Mouse (Mus musculus) kidney, embryonic 14.5 days (tissue): ENCODE data around the gene Omt2b. TPM values are rescaled to one million over a fixed set of nuclear protein-coding genes. Genes with fewer than 3 reads are reported as not detected.
"Not testable (repeated sequence)": the region's sequence is repeated elsewhere in the genome, so short reads cannot be mapped to it uniquely, and the experiment has no call there.

Source experiments
- ATAC-seq: fragments of 200-750 bp; cut with Nextera tagmentation; 2 replicates; pipeline ENCODE4 v1.8.0; 2017; ENCODE audit warnings: moderate number of reproducible peaks, mild to moderate bottlenecking, moderate TSS enrichment, moderate library complexity; ENCODE audit not compliant: low FRiP score, low TSS enrichment
- H3K27ac ChIP-seq: fragments of 300-500 bp; sonication (generic); 2 replicates; pipeline ENCODE4 v1.5.1; 2014; ENCODE audit warnings: low read depth, mild to moderate bottlenecking, low read length, moderate library complexity, mixed read lengths
- H3K27me3 ChIP-seq: fragments of 300-500 bp; sonication (generic); 2 replicates; pipeline ENCODE4 v1.6.1; 2014; ENCODE audit warnings: mild to moderate bottlenecking, low read length; ENCODE audit not compliant: control insufficient read depth, insufficient read depth
- H3K36me3 ChIP-seq: fragments of 300-500 bp; sonication (generic); 2 replicates; pipeline ENCODE4 v1.6.1; 2014; ENCODE audit warnings: low read length, mixed read lengths; ENCODE audit not compliant: control insufficient read depth, insufficient read depth
- H3K4me1 ChIP-seq: fragments of 300-500 bp; sonication (generic); 2 replicates; pipeline ENCODE4 v1.6.1; 2014; ENCODE audit warnings: low read length, mixed read lengths; ENCODE audit not compliant: control insufficient read depth, insufficient read depth
- H3K4me2 ChIP-seq: fragments of 300-500 bp; sonication (generic); replicated peaks from 2 replicates; pipeline ENCODE4 v1.6.1; 2014; ENCODE audit warnings: low read depth, mild to moderate bottlenecking, low read length
- H3K4me3 ChIP-seq: fragments of 300-500 bp; sonication (generic); 2 replicates; pipeline ENCODE4 v1.5.1; 2014; ENCODE audit warnings: mild to moderate bottlenecking, low read length
- H3K9ac ChIP-seq: fragments of 300-500 bp; sonication (generic); 2 replicates; pipeline ENCODE4 v1.6.1; 2014; ENCODE audit warnings: low read depth, mild to moderate bottlenecking, low read length, moderate library complexity
- H3K9me3 ChIP-seq: fragments of 300-500 bp; sonication (generic); 2 replicates; pipeline ENCODE4 v1.6.1; 2016; ENCODE audit warnings: low read length; ENCODE audit not compliant: control insufficient read depth
- WGBS: fragments of 180-500 bp; shearing (Covaris S2); extraction: QIAGEN DNeasy Blood & Tissue Kit; methylation state at CpG from one replicate; pipeline ENCODE4 v1.1.7; 2014; 5-methylcytosine and 5-hydroxymethylcytosine counted together
- polyA plus RNA-seq: library from polyadenylated mRNA; unstranded; fragments of >200 nt; fragmentation: Nextera tagmentation; extraction: Ambion mirVana; gene quantifications from 2 replicates; pipeline ENCODE4 v1.2.1, GENCODE M21; 2014

The Omt2b gene
- polyA plus RNA-seq, 1 experiment from 2014 or later = not detected

GRCm38 (mm10) chr9:78299143-78299542, 28.2 kb upstream of the Omt2b start:
- H3K4me3 ChIP-seq, H3K36me3 ChIP-seq, ATAC-seq, H3K27me3 ChIP-seq, H3K4me2 ChIP-seq, H3K27ac ChIP-seq, H3K4me1 ChIP-seq, H3K9ac ChIP-seq, H3K9me3 ChIP-seq: not testable (repeated sequence)
- 80% methylated on average over 1 of the region's 1 CpGs for WGBS

DNA sequence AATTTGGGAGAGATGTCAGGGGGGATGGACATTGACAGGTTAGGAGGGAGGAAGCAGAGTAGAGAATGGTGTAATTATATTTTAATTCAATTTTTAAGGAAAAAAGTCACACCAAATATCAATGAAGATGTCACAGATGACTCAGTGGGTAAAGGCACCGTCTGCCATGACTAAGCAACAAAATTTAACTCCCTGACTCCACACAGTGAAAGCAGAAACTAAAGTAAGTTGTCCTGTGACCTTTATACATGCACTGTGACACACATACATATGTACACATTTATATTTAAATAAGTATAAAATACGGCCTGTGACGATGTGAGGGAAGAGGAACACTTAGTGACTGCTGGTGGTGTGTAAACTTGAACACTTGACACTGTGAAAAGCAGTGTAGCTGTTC, 19.3 kb upstream of the Omt2b start:
- WGBS = 87% methylated on average over 3 of the region's 3 CpGs
- not testable (repeated sequence) for H3K9ac ChIP-seq, H3K36me3 ChIP-seq, H3K9me3 ChIP-seq, H3K27me3 ChIP-seq, H3K4me2 ChIP-seq, H3K27ac ChIP-seq, H3K4me3 ChIP-seq, ATAC-seq, H3K4me1 ChIP-seq

- H3K27ac ChIP-seq = no peak within 1 kb of the TSS
- no peaks in the 10 kb centered on the region for H3K9me3 ChIP-seq
- no peaks in the 10 kb centered on the region for H3K4me1 ChIP-seq
- no peak within 1 kb of the TSS for H3K9ac ChIP-seq
- no peak for ATAC-seq
- H3K36me3 ChIP-seq = no peaks in the 10 kb centered on the region
- H3K4me2 ChIP-seq = no peak within 1 kb of the TSS
- no peaks in the 10 kb centered on the region for H3K27me3 ChIP-seq
- H3K4me3 ChIP-seq = no peak within 1 kb of the TSS
- WGBS = 87% methylated on average over 2 of the region's 2 CpGs
Observed at GRCm38 (mm10) chr9:78314696-78315095, 12.7 kb upstream of the Omt2b start, which contains the start of gene Omt2a. Gene Omt2a (minus strand): TSS chr9:78314796.

GRCm38 (mm10) chr9:78319499-78319898, 7.9 kb upstream of the Omt2b start:
- WGBS = 33% methylated on average over 1 of the region's 1 CpGs
- H3K36me3 ChIP-seq = no peaks in the 10 kb centered on the region
- ATAC-seq = no peak
- no peak overlapping the region for H3K4me3 ChIP-seq
- no peak overlapping the region for H3K27ac ChIP-seq
- no peaks in the 10 kb centered on the region for H3K27me3 ChIP-seq
- H3K9me3 ChIP-seq = no peaks in the 10 kb centered on the region
- H3K4me2 ChIP-seq = no peak overlapping the region
- no peaks in the 10 kb centered on the region for H3K4me1 ChIP-seq
- no peak overlapping the region for H3K9ac ChIP-seq

DNA sequence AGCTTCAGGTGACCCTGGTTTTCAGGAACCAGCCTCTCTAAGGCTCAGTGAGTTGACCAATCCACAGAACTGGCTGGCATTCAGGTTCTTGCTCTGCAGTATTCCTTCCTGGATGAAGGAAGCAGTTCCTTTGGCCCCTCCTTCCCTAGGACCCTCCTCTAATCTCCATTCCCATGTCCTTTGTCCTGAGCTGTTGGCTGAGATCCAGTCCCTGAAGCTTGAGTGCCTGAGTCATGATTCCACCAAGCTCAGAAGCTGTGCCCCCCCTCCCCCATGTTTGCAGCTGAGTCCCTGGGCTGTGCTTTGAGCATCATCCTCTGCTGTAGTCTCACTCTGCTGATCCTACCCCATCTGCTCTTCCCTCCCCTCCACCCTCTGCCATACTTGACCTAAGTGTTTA, 9.7 kb downstream of the Omt2b start:
- not testable (repeated sequence) for H3K27me3 ChIP-seq, H3K4me3 ChIP-seq, H3K4me2 ChIP-seq, H3K9me3 ChIP-seq, H3K27ac ChIP-seq, H3K36me3 ChIP-seq, H3K9ac ChIP-seq, H3K4me1 ChIP-seq, ATAC-seq

DNA sequence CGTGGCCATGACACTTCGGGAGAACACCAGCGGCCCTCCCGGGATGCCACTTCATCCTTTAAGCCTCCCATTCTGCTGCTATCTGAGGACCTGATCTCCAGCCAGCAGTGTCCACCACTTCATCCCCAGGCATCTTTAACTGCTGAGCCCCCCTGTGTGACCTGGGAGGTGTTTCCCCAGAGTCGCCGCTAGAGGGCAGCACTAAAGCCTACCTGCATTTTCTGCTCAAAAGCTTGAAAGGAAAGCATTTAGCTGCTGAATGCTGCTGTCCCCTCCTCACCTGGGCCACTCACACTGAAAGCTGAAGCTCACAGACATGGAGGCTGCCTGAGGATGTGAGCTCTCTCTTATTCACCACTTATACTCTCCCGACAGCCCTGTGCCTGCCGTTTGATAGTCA, 12.9 kb downstream of the Omt2b start:
- 21% methylated on average over 8 of the region's 8 CpGs for WGBS
- not testable (repeated sequence) for H3K4me2 ChIP-seq, H3K4me1 ChIP-seq, H3K9me3 ChIP-seq, H3K4me3 ChIP-seq, H3K9ac ChIP-seq, H3K27me3 ChIP-seq, H3K27ac ChIP-seq, H3K36me3 ChIP-seq
- ATAC-seq = peak; percentile 29; the same call in 1 of the 2 replicates

DNA sequence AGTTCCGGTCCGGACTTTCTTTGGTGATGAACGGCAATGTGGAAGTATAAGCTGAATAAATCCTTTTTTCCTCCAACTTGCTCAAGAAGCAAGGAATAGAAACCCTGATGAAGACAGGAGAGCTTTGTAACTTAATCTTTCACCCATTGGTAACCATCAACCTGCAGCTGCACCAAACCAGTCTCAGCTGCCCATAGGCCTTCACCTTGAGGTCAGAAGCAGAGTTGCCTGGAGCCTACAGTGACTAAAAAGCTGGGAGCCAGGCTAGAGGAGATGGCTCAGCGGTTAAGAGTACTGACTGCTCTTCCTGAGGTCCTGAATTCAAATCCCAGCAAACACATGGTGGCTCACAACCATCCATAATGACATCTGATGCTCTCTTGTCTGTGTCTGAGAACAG, 15.1 kb downstream of the Omt2b start:
- ATAC-seq = 0 out of 2 replicates have a peak, but pooled peaks have one; percentile 53
- not testable (repeated sequence) for H3K9ac ChIP-seq, H3K27me3 ChIP-seq, H3K9me3 ChIP-seq, H3K4me1 ChIP-seq, H3K4me3 ChIP-seq, H3K4me2 ChIP-seq, H3K36me3 ChIP-seq, H3K27ac ChIP-seq
- WGBS = 89% methylated on average over 4 of the region's 4 CpGs

- H3K4me2 ChIP-seq, ATAC-seq: not testable (repeated sequence)
- 71% methylated on average over 9 of the region's 9 CpGs for WGBS
Observed at GRCm38 (mm10) chr9:78343055-78343454, 15.7 kb downstream of the Omt2b start.

DNA sequence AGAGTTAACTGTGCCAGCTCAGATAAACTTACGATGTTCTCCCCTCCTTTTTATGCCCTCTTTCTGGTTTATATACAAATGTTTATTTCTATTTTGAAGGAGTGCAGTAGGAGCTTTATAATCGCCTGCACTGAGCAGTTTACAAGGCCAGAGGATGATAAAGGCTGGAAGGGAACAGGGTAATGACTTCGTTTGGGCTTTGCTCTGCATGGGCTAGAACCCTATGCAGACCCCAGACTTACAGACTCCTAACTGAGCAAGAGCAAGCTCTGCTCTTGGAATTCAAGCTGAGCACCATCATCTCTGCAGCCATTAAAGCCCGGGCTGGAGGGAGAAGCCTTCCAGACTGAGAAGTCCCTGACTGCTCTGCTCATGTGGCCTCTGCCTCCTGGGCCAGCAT, 17.8 kb downstream of the Omt2b start:
- not testable (repeated sequence) for H3K9ac ChIP-seq, H3K4me1 ChIP-seq, ATAC-seq, H3K4me3 ChIP-seq, H3K9me3 ChIP-seq, H3K36me3 ChIP-seq, H3K4me2 ChIP-seq, H3K27ac ChIP-seq, H3K27me3 ChIP-seq
- WGBS = 61% methylated on average over 3 of the region's 4 CpGs

More at GRCm38 (mm10) chr9:78343055-78343454, 15.7 kb downstream of the Omt2b start:
- not testable (repeated sequence) for H3K36me3 ChIP-seq, H3K4me1 ChIP-seq, H3K27ac ChIP-seq, H3K27me3 ChIP-seq, H3K4me3 ChIP-seq, H3K9ac ChIP-seq, H3K9me3 ChIP-seq

DNA sequence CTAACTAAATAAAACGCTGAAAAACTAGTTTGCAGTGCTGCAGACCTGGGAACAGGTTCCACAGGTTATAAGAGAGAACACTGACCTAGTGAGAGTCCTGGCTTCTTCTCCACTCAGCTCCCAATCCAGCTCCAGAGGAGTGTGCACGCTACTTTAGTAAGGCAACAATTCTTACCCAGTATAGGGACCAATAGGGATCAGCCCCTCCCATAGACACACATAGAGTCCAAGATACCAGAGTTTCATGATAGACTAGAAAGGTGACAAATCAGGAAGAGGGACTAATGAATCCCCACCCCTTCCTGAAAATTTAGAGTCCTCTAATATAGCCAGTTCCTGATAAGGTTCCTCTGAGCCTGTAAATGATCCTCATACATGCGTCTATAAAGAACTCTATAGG, 19.6 kb downstream of the Omt2b start:
- no peak overlapping the region for H3K9ac ChIP-seq
- no peak for ATAC-seq
- H3K4me2 ChIP-seq = no peak overlapping the region
- H3K4me3 ChIP-seq = no peak overlapping the region
- WGBS = 64% methylated on average over 3 of the region's 3 CpGs
- no peaks in the 10 kb centered on the region for H3K9me3 ChIP-seq
- no peaks in the 10 kb centered on the region for H3K4me1 ChIP-seq
- H3K36me3 ChIP-seq = no peaks in the 10 kb centered on the region
- no peak overlapping the region for H3K27ac ChIP-seq
- H3K27me3 ChIP-seq = no peaks in the 10 kb centered on the region
